Mouse (Mus musculus) E14TG2a.4 (cell line): ENCODE data around the gene Trim2.
A peak's percentile ranks its signal among the peaks of the same experiment; 100 is the strongest.

Experiments used
- H3K27me3 ChIP-seq: 2 replicates; pipeline ENCODE4 v1.6.1; 2014; ENCODE audit warnings: low read length, control low read depth; ENCODE audit not compliant: insufficient read depth
- H3K36me3 ChIP-seq: 2 replicates; pipeline ENCODE4 v1.6.1; 2014; ENCODE audit warnings: low read length, control low read depth; ENCODE audit not compliant: insufficient read depth
- H3K4me1 ChIP-seq: replicated peaks from 2 replicates; pipeline ENCODE4 v1.6.1; 2014; ENCODE audit warnings: low read depth, low read length, control low read depth
- H3K4me3 ChIP-seq: replicated peaks from 2 replicates; pipeline ENCODE4 v1.5.1; 2014; ENCODE audit warnings: mild to moderate bottlenecking, low read length
- H3K9me3 ChIP-seq: 2 replicates; pipeline ENCODE4 v1.6.1; 2014; ENCODE audit warnings: low read length, control low read depth
- CTCF ChIP-seq: conservative IDR thresholded peaks from 2 replicates; pipeline ENCODE4 v1.5.1; 2014; ENCODE audit warnings: low read length
- NANOG ChIP-seq: IDR thresholded peaks from 2 replicates; pipeline ENCODE4 v1.6.1; 2014; ENCODE audit warnings: borderline replicate concordance, low read length, mixed read lengths
- POU5F1 ChIP-seq: IDR thresholded peaks from 2 replicates; pipeline ENCODE4 v1.6.1; 2014; ENCODE audit warnings: low read length, borderline replicate concordance

Trim2 gene

DNA sequence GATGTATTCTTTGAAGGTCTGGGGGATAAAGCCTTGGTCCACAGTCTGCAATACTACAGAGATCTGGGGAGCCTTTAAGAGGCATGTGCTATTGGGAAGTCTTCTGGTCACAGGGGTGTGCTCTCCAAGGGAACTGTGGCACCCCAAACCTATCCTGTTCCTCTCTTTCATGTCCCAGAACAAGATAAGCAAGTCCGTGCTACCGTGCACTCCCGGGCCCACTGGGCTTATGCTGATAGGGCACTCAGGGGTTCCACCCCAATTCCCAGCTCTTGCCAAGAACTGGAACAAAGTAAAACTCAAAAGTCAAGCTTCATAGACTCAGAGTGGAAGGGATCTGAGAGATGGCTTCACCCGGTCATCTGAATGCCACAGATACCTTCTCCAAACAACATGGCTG is 72.1 kb downstream of the Trim2 start:
- no peaks in the 10 kb centered on the region for H3K36me3 ChIP-seq
- H3K4me3 ChIP-seq: no peak overlapping the region
- H3K27me3 ChIP-seq: no peaks in the 10 kb centered on the region
- peaks cover 4% of the 10 kb centered on the region; the same call in 1 of the 2 replicates for H3K9me3 ChIP-seq
- peaks cover 15% of the 10 kb centered on the region for H3K4me1 ChIP-seq
- TF ChIP-seq CTCF: no peak
- no peak for TF ChIP-seq POU5F1
- TF ChIP-seq NANOG: no peak

DNA sequence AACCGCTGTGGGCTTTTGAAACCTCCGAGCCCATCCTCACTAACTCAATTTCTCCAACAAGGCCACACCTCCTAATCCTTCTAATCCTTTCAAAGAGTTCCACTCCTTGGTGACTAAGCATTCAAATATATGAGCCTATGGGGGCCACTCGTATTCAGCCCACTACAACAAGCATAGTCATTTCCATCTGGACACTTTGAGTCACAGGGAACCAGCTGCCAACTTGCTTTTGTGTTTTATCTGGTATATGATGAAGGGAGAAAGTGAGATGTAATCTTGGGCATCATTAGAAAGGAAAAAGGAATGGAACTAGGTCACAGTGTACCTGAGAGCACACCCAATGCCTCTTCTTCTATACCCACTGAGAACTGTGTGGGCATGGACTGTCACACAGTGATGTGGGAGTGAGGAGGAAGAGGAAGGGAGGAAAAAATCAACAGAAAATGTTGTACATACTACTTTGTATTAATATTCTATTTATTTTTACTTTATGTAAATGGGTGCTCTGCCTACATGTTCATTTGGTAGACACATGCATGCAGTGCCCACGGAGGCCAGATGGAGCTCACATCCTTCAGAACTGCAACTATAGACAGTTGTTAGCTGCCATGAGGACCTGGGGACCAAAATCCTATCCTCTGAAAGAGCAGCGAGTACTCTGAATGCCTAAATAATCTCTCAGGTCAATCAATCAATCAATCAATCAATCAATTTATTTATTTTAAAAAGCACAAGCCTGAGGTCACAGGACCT is 72.8 kb downstream of the Trim2 start:
- H3K27me3 ChIP-seq: no peaks in the 10 kb centered on the region
- no peak overlapping the region for H3K4me3 ChIP-seq
- TF ChIP-seq POU5F1 (no peak), CTCF (no peak), NANOG (no peak)
- peaks cover 4% of the 10 kb centered on the region; the same call in 1 of the 2 replicates for H3K9me3 ChIP-seq
- no peaks in the 10 kb centered on the region for H3K36me3 ChIP-seq
- H3K4me1 ChIP-seq: peaks cover 21% of the 10 kb centered on the region

DNA sequence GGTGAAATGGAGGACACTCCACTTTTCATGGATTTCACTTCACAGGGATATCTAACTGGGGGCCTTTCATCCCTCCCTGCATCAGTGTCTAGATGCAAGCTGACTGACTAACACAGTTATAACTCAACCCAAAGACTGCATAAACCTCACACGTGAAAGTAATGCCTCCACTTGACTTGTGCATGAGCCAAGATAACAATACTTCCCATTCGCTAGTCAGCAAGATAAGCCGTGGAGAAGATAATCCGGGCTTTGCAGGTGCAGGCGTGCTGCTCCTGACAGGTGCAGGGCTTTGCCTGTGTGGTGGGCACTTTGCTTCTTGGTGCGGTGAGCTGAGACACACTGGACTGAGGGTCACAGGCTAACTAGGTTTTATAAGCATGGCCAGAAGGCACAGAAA is 74.4 kb downstream of the Trim2 start:
- H3K36me3 ChIP-seq: no peaks in the 10 kb centered on the region
- H3K4me3 ChIP-seq: no peak overlapping the region
- no peak for TF ChIP-seq NANOG
- no peak for TF ChIP-seq POU5F1
- no peak for TF ChIP-seq CTCF
- peaks cover 4% of the 10 kb centered on the region; the same call in 1 of the 2 replicates for H3K9me3 ChIP-seq
- no peaks in the 10 kb centered on the region for H3K27me3 ChIP-seq
- H3K4me1 ChIP-seq: peaks cover 29% of the 10 kb centered on the region

DNA sequence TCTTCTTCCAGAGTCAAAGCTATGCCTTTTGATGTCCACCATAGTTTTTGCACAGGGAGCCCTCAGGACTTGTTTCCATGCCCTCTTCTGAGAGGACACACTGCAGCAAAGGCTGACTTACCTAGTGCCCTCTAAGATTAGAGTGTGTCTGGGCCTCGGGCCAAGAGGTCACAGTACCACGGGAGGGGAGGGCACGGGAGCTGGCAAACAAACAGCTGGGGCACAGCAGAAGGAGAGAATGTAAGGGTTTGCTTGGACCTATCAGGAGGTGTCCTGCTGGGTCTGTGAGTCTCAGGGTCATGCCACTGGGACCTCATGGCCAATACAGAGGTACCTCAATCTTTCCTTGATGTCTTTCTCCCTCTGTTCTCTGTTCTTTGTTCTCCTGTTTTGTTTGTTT is 75.7 kb downstream of the Trim2 start:
- no peak for TF ChIP-seq POU5F1
- TF ChIP-seq NANOG: no peak
- TF ChIP-seq CTCF: no peak
- no peaks in the 10 kb centered on the region for H3K36me3 ChIP-seq
- H3K27me3 ChIP-seq: no peaks in the 10 kb centered on the region
- H3K4me1 ChIP-seq: peaks cover 41% of the 10 kb centered on the region
- peaks cover 4% of the 10 kb centered on the region; the same call in 1 of the 2 replicates for H3K9me3 ChIP-seq
- no peak overlapping the region for H3K4me3 ChIP-seq

DNA sequence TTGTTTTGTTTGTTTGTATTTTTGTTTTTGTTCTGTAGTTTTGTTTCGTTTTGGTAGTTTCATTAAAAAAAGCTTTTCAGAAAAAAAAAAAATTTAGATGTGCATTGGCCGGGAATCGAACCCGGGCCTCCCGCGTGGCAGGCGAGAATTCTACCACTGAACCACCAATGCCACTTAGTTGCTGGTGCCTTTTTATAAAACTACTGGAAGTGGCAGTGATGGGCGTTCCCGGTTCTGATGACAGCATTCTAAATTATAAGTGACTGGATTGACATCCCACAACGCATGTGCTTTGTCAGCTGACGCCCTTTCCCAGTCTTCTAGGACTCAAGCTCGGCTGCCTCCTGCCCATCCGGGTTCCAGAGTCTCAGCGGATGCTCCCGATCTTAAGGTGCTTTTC is 77.8 kb downstream of the Trim2 start:
- H3K9me3 ChIP-seq: peaks cover 4% of the 10 kb centered on the region; the same call in 1 of the 2 replicates
- H3K27me3 ChIP-seq: no peaks in the 10 kb centered on the region
- TF ChIP-seq NANOG (no peak), CTCF (no peak)
- no peaks in the 10 kb centered on the region for H3K36me3 ChIP-seq
- H3K4me1 ChIP-seq: peaks cover 37% of the 10 kb centered on the region
- peak overlapping the region; percentile 79 for H3K4me3 ChIP-seq

GRCm38 (mm10) chr3:84228203-84228870 is 78.3 kb downstream of the Trim2 start:
- Histone ChIP-seq H3K36me3 (no peaks in the 10 kb centered on the region), H3K9me3 (peaks cover 1% of the 10 kb centered on the region; the same call in 1 of the 2 replicates), H3K4me3 (peak overlapping the region; percentile 79), H3K27me3 (no peaks in the 10 kb centered on the region), H3K4me1 (peaks cover 38% of the 10 kb centered on the region)
- TF ChIP-seq POU5F1 (no peak), CTCF (0 out of 2 replicates have a peak, but pooled peaks have one; percentile 9), NANOG (no peak)

- TF ChIP-seq CTCF (no peak), POU5F1 (no peak), NANOG (no peak)
Observed at GRCm38 (mm10) chr3:84227628-84228027, 79.0 kb downstream of the Trim2 start.

DNA sequence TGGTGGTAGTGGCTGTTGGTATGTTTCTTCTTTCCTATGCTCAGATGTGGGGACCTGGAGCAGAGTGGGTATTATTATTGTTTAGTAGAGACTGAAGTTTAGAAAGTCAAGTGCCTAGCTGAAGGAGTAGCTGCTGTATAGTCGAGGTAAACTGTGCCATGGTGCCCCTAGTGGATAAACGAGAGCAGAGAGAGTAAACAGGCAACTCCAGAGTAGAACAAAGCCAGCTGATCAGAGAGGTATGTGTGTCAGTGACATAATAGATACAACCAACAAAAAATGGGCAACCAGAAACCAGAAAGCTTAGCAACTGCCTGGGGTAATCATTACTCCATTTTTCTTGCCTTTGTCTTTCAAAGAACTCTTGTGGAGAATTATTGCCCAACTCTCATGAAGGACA is 81.7 kb downstream of the Trim2 start:
- TF ChIP-seq CTCF (peak; percentile 48), NANOG (no peak), POU5F1 (no peak)
- no peaks in the 10 kb centered on the region for H3K9me3 ChIP-seq
- H3K4me3 ChIP-seq: no peak overlapping the region
- no peaks in the 10 kb centered on the region for H3K36me3 ChIP-seq
- peaks cover 55% of the 10 kb centered on the region for H3K4me1 ChIP-seq
- no peaks in the 10 kb centered on the region for H3K27me3 ChIP-seq

More at GRCm38 (mm10) chr3:84227628-84228027, 79.0 kb downstream of the Trim2 start:
- Histone ChIP-seq H3K4me1 (peaks cover 38% of the 10 kb centered on the region), H3K27me3 (no peaks in the 10 kb centered on the region), H3K9me3 (no peaks in the 10 kb centered on the region), H3K4me3 (peak overlapping the region; percentile 33; the same call in 1 of the 2 replicates), H3K36me3 (no peaks in the 10 kb centered on the region)
